Mouse (Mus musculus) lung, embryonic 16.5 days (tissue): Measurements from ENCODE around the gene D2hgdh. TPM values are rescaled to one million over a fixed set of nuclear protein-coding genes. Genes with fewer than 3 reads are reported as not detected.
"Not testable (repeated sequence)": the region's sequence is repeated elsewhere in the genome, so short reads cannot be mapped to it uniquely, and the experiment has no call there.

Experiments
- ATAC-seq: fragments of 200-750 bp; cut with Nextera tagmentation; 2 replicates; pipeline ENCODE4 v1.8.0; 2017; ENCODE audit warnings: low read depth, mild to moderate bottlenecking, moderate library complexity
- H3K27ac ChIP-seq: fragments of 300-500 bp; sonication (generic); 2 replicates; pipeline ENCODE4 v1.5.1; 2014; ENCODE audit warnings: mild to moderate bottlenecking, control low read depth, low read length
- H3K27me3 ChIP-seq: fragments of 300-500 bp; sonication (generic); 2 replicates; pipeline ENCODE4 v1.6.1; 2014; ENCODE audit warnings: low read depth, low read length, mixed read lengths; ENCODE audit not compliant: control insufficient read depth, insufficient read depth
- H3K36me3 ChIP-seq: fragments of 300-500 bp; sonication (generic); 2 replicates; pipeline ENCODE4 v1.6.1; 2014; ENCODE audit warnings: low read length; ENCODE audit not compliant: control insufficient read depth, insufficient read depth
- H3K4me1 ChIP-seq: fragments of 300-500 bp; sonication (generic); replicated peaks from 2 replicates; pipeline ENCODE4 v1.6.1; 2014; ENCODE audit warnings: low read length, mixed read lengths; ENCODE audit not compliant: control insufficient read depth, insufficient read depth
- H3K4me2 ChIP-seq: fragments of 300-500 bp; sonication (generic); 2 replicates; pipeline ENCODE4 v1.6.1; 2014; ENCODE audit warnings: low read depth, low read length, control low read depth
- H3K4me3 ChIP-seq: fragments of 300-500 bp; sonication (generic); 2 replicates; pipeline ENCODE4 v1.5.1; 2014; ENCODE audit warnings: mild to moderate bottlenecking, low read length, control low read depth
- H3K9ac ChIP-seq: fragments of 300-500 bp; sonication (generic); 2 replicates; pipeline ENCODE4 v1.6.1; 2014; ENCODE audit warnings: low read length, control low read depth
- H3K9me3 ChIP-seq: fragments of 300-500 bp; sonication (generic); 2 replicates; pipeline ENCODE4 v1.6.1; 2016; ENCODE audit warnings: low read length; ENCODE audit not compliant: control insufficient read depth
- WGBS: fragments of 180-500 bp; shearing (Covaris S2); extraction: QIAGEN DNeasy Blood & Tissue Kit; methylation state at CpG from one replicate; pipeline ENCODE4 v1.1.7; 2014; 5-methylcytosine and 5-hydroxymethylcytosine counted together
- polyA plus RNA-seq: library from polyadenylated mRNA; unstranded; fragments of >200 nt; fragmentation: Nextera tagmentation; extraction: Ambion mirVana; gene quantifications from 2 replicates; pipeline ENCODE4 v1.2.1, GENCODE M21; 2015

Gene D2hgdh
- polyA plus RNA-seq, 1 experiment from 2014 or later = 15.4 TPM

- no peaks in the 10 kb centered on the region for H3K27me3 ChIP-seq
- peak overlapping the region; percentile 78; the same call in 1 of the 2 replicates for H3K9ac ChIP-seq
- peaks cover 12% of the 10 kb centered on the region for H3K36me3 ChIP-seq
- H3K4me2 ChIP-seq = no peak overlapping the region
- no peak overlapping the region for H3K4me3 ChIP-seq
- H3K27ac ChIP-seq = no peak overlapping the region
- no peaks in the 10 kb centered on the region for H3K4me1 ChIP-seq
- WGBS = 77% methylated on average over 3 of the region's 3 CpGs
- H3K9me3 ChIP-seq = no peaks in the 10 kb centered on the region
- ATAC-seq = no peak
Observed at GRCm38 (mm10) chr1:93823796-93824495, 763 bp upstream of the D2hgdh start.

GRCm38 (mm10) chr1:93825105-93825674 lies 481 bp downstream of the D2hgdh start:
- under 1% methylated on average over 30 of the region's 30 CpGs for WGBS
- H3K9me3 ChIP-seq = no peaks in the 10 kb centered on the region
- no peaks in the 10 kb centered on the region for H3K4me1 ChIP-seq
- peak overlapping the region; percentile 96 for H3K27ac ChIP-seq
- no peaks in the 10 kb centered on the region for H3K27me3 ChIP-seq
- peak; percentile 98 for ATAC-seq
- peaks cover 4% of the 10 kb centered on the region for H3K36me3 ChIP-seq
- peak overlapping the region; percentile 53 for H3K4me2 ChIP-seq
- peak overlapping the region; percentile 78 for H3K9ac ChIP-seq
- peak overlapping the region; percentile 62 for H3K4me3 ChIP-seq

GRCm38 (mm10) chr1:93825771-93826539 lies 1.2 kb downstream of the D2hgdh start:
- no peaks in the 10 kb centered on the region for H3K36me3 ChIP-seq
- H3K9me3 ChIP-seq = no peaks in the 10 kb centered on the region
- peak overlapping the region; percentile 62 for H3K4me3 ChIP-seq
- no peaks in the 10 kb centered on the region for H3K27me3 ChIP-seq
- WGBS = 38% methylated on average over 27 of the region's 27 CpGs
- H3K27ac ChIP-seq = peak overlapping the region; percentile 96
- peak overlapping the region; percentile 53 for H3K4me2 ChIP-seq
- H3K9ac ChIP-seq = peak overlapping the region; percentile 78
- ATAC-seq = peak; percentile 25; the same call in 1 of the 2 replicates
- no peaks in the 10 kb centered on the region for H3K4me1 ChIP-seq

- WGBS = 93% methylated on average over 9 of the region's 9 CpGs
- Histone ChIP-seq H3K36me3 (no peaks in the 10 kb centered on the region), H3K9ac (peak overlapping the region; percentile 78; the same call in 1 of the 2 replicates), H3K27me3 (no peaks in the 10 kb centered on the region), H3K9me3 (no peaks in the 10 kb centered on the region), H3K4me2 (peak overlapping the region; percentile 53), H3K4me1 (no peaks in the 10 kb centered on the region), H3K27ac (no peak overlapping the region), H3K4me3 (no peak overlapping the region; the same call in 1 of the 2 replicates)
- no peak for ATAC-seq
Observed at GRCm38 (mm10) chr1:93826540-93826835, 1.8 kb downstream of the D2hgdh start.

- 70% methylated on average over 3 of the region's 4 CpGs for WGBS
- not testable (repeated sequence) for H3K36me3 ChIP-seq, ATAC-seq, H3K27ac ChIP-seq, H3K9ac ChIP-seq, H3K4me1 ChIP-seq, H3K9me3 ChIP-seq, H3K4me3 ChIP-seq, H3K27me3 ChIP-seq, H3K4me2 ChIP-seq
Observed at GRCm38 (mm10) chr1:93832754-93833360, 8.1 kb downstream of the D2hgdh start.

- no peak overlapping the region for H3K4me3 ChIP-seq
- H3K36me3 ChIP-seq = peaks cover 2% of the 10 kb centered on the region; the same call in 1 of the 2 replicates
- no peaks in the 10 kb centered on the region for H3K4me1 ChIP-seq
- H3K27me3 ChIP-seq = no peaks in the 10 kb centered on the region
- H3K27ac ChIP-seq = no peak overlapping the region
- WGBS = 85% methylated on average over 7 of the region's 7 CpGs
- H3K4me2 ChIP-seq = no peak overlapping the region
- no peak overlapping the region for H3K9ac ChIP-seq
- ATAC-seq = no peak
- H3K9me3 ChIP-seq = no peaks in the 10 kb centered on the region
Observed at GRCm38 (mm10) chr1:93834671-93835150, 10.0 kb downstream of the D2hgdh start.

GRCm38 (mm10) chr1:93835211-93835610 lies 10.5 kb downstream of the D2hgdh start:
- Histone ChIP-seq H3K27ac (no peak overlapping the region), H3K9ac (no peak overlapping the region), H3K36me3 (peaks cover 2% of the 10 kb centered on the region; the same call in 1 of the 2 replicates), H3K9me3 (no peaks in the 10 kb centered on the region), H3K4me1 (no peaks in the 10 kb centered on the region), H3K4me2 (no peak overlapping the region), H3K27me3 (no peaks in the 10 kb centered on the region), H3K4me3 (no peak overlapping the region)
- no peak for ATAC-seq
- WGBS = 93% methylated on average over 4 of the region's 4 CpGs

- Histone ChIP-seq H3K4me2 (no peak overlapping the region), H3K27ac (no peak overlapping the region), H3K4me1 (no peaks in the 10 kb centered on the region), H3K9me3 (no peaks in the 10 kb centered on the region), H3K4me3 (no peak overlapping the region), H3K9ac (no peak overlapping the region), H3K36me3 (peaks cover 2% of the 10 kb centered on the region; the same call in 1 of the 2 replicates), H3K27me3 (no peaks in the 10 kb centered on the region)
- ATAC-seq = no peak
- 91% methylated on average over 6 of the region's 6 CpGs for WGBS
Observed at GRCm38 (mm10) chr1:93835876-93836531, 11.3 kb downstream of the D2hgdh start.
